Mouse (Mus musculus): ENCODE measurements around the gene Golt1a. TPM values are rescaled to one million over a fixed set of nuclear protein-coding genes. Genes with fewer than 3 reads are reported as not detected.
A peak's percentile ranks its signal among the peaks of the same experiment; 100 is the strongest.

Gene Golt1a
- polyA plus RNA-seq, 1 experiment from 2014 or later, result not detected

DNA sequence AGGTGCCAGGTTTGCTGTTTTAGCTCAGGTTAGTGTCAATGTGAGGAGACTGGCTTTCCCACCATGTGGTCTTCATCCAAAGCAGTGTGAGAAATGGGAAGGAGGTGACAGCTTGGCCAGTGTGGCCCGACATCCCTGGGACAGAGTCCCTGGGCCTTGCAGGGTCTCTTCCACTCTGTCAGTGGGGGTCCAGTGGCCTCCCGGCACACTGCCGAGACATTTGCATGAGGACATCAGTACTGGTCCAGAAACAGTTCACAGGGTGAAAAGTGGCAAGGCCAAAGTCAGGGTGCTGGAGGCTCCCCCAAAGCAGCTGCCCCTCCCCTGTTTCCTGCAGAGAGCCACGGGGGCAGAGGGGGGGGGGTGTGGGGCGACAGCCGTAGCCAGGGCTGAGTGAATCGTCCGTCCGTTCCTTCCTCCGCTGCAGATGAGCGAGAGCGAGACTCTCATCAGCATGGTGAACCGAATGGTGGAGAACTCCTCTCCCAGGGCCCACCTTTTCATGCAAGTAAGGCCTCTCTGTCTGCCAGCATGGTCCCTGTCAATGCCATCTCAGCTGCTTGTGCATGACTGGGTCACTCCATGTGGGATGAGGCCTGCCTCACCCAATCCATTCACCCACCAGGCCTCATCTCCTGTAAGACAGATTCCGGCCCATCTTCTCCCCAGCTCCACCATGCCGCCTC is 30.5 kb upstream of the Golt1a start:
- Histone ChIP-seq H3K4me3 (no peak overlapping the region), H3K9me3 (no peaks in the 10 kb centered on the region), H3K4me1 (replicated peaks) (peaks cover 35% of the 10 kb centered on the region), H3K4me2 (no peak overlapping the region), H3K9ac (peak overlapping the region; percentile 44; the same call in 1 of the 2 replicates), H3K27me3 (no peaks in the 10 kb centered on the region; the same call in 1 of the 2 replicates), H3K36me3 (peaks cover 72% of the 10 kb centered on the region), H3K27ac (peak overlapping the region; percentile 68)
- 0 out of 2 replicates have a peak, but pooled peaks have one; percentile 21 for ATAC-seq (ENCODE audit: low FRiP score)
- WGBS, result 65% methylated on average over 15 of the region's 15 CpGs

- Histone ChIP-seq H3K4me3 (no peak overlapping the region), H3K36me3 (peaks cover 70% of the 10 kb centered on the region), H3K9ac (peak overlapping the region; percentile 44; the same call in 1 of the 2 replicates), H3K4me2 (no peak overlapping the region), H3K9me3 (no peaks in the 10 kb centered on the region), H3K4me1 (replicated peaks) (peaks cover 35% of the 10 kb centered on the region), H3K27me3 (no peaks in the 10 kb centered on the region; the same call in 1 of the 2 replicates), H3K27ac (peak overlapping the region; percentile 68; the same call in 1 of the 2 replicates)
- WGBS, result 73% methylated on average over 11 of the region's 11 CpGs
- no peak for ATAC-seq (ENCODE audit: low FRiP score)
These were observed 29.9 kb upstream of the Golt1a start for GRCm38 (mm10) chr1:133279632-133280093.

DNA sequence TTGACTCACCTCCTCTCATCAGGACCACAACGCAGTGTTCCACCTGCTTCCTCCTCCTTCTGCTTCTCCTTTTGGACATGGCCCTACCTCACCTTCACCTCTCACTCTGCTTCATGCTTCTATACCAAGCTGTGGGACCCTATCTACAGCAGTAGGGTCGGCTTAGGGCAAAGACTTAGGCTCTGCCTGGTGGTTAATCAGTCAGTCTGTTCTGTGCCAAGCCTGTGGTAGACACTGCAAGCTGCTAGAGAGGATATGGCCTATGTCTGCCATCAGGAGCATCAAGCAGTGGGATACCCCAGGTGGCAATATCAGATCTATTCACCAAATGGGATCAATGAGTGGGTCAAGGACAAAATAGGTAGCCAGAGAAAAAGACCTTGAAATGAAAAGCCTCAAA is 29.1 kb upstream of the Golt1a start:
- whole genome bisulfite sequencing, result 95% methylated on average over 2 of the region's 2 CpGs
- H3K36me3 ChIP-seq, result peaks cover 72% of the 10 kb centered on the region
- H3K27ac ChIP-seq, result no peak overlapping the region
- H3K4me3 ChIP-seq, result no peak overlapping the region
- no peaks in the 10 kb centered on the region for H3K9me3 ChIP-seq
- H3K9ac ChIP-seq, result no peak overlapping the region
- ATAC-seq (ENCODE audit: low FRiP score), result no peak
- no peaks in the 10 kb centered on the region for H3K27me3 ChIP-seq
- peaks cover 35% of the 10 kb centered on the region for H3K4me1 ChIP-seq (replicated peaks)
- no peak overlapping the region for H3K4me2 ChIP-seq

GRCm38 (mm10) chr1:133285907-133286306 is 23.7 kb upstream of the Golt1a start:
- no peak for ATAC-seq (ENCODE audit: low FRiP score)
- no peaks in the 10 kb centered on the region for H3K9me3 ChIP-seq
- no peak overlapping the region for H3K9ac ChIP-seq
- WGBS, result 87% methylated on average over 7 of the region's 7 CpGs
- H3K27me3 ChIP-seq, result no peaks in the 10 kb centered on the region
- H3K27ac ChIP-seq, result no peak overlapping the region
- H3K36me3 ChIP-seq, result peaks cover 88% of the 10 kb centered on the region
- no peak overlapping the region for H3K4me3 ChIP-seq
- no peaks in the 10 kb centered on the region for H3K4me1 ChIP-seq (replicated peaks)
- H3K4me2 ChIP-seq, result no peak overlapping the region

DNA sequence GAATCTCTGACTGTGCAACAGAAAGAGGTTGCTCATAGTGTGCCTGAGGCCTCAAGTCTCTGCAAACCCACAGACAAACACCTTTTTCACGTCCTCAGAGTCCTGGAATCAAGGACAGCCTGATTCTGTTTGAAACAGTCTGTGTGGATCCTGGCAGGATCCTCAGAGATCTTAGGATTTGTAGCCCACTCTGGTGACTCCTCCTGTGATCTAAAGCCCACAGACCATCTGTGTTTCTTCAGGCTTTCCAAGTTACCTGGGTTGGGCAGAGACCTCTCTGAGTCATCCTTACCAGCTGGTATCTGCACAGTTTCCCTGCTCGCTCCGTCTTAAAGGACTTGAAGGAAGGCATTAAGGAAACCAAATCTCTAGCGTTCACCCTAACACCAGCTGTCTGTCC is 22.5 kb upstream of the Golt1a start:
- no peaks in the 10 kb centered on the region for H3K9me3 ChIP-seq
- H3K27ac ChIP-seq, result no peak overlapping the region
- no peaks in the 10 kb centered on the region for H3K4me1 ChIP-seq (replicated peaks)
- peaks cover 81% of the 10 kb centered on the region for H3K36me3 ChIP-seq
- 87% methylated on average over 4 of the region's 4 CpGs for WGBS
- no peak overlapping the region for H3K9ac ChIP-seq
- no peak overlapping the region for H3K4me2 ChIP-seq
- no peak for ATAC-seq (ENCODE audit: low FRiP score)
- H3K4me3 ChIP-seq, result no peak overlapping the region
- no peaks in the 10 kb centered on the region for H3K27me3 ChIP-seq

DNA sequence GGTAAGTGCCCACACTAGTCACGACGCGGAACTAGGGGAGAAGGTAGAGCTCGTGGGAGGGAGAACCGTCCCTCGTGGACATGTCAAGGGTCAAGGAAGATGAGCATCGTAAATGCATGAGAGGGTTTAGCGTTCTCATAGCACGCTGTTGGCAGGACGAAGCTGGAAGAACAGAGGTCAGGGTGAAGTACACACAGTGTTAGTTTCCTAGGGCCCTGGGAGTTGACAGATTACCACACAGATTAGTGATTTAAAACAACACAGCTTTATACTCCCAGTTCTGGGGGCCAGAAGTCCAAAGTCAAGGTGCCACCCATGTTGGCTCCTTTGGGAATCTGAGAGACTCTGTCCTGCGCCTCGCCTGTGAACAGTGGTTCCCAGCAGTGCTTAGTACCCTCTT is 21.7 kb upstream of the Golt1a start:
- Histone ChIP-seq H3K4me3 (no peak overlapping the region), H3K9ac (no peak overlapping the region), H3K9me3 (no peaks in the 10 kb centered on the region), H3K27ac (no peak overlapping the region), H3K36me3 (peaks cover 80% of the 10 kb centered on the region), H3K27me3 (no peaks in the 10 kb centered on the region), H3K4me2 (no peak overlapping the region), H3K4me1 (replicated peaks) (no peaks in the 10 kb centered on the region)
- ATAC-seq (ENCODE audit: low FRiP score), result no peak
- 94% methylated on average over 12 of the region's 12 CpGs for WGBS

DNA sequence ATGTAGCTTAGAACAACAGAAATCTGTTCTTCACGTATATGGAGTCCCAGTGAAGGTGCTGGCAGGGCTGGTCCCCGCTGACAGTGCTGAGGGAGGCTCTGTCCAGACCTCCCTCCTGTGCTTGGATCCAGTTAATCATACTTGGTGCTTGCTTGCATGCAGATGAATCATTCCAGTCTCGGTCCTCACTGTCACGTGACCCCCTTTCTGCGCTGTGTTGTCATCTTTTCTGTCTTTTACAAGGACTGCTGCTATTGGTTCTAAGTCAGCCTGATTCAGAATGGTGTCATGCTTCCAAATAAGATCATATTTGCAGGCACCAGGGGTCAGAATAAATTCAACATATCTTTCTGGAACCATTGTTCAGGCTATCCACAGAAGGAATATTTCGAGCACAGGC is 17.7 kb upstream of the Golt1a start:
- Histone ChIP-seq H3K4me3 (no peak overlapping the region), H3K9me3 (no peaks in the 10 kb centered on the region), H3K9ac (no peak overlapping the region), H3K36me3 (peaks cover 87% of the 10 kb centered on the region), H3K4me1 (replicated peaks) (peaks cover 9% of the 10 kb centered on the region), H3K27ac (no peak overlapping the region), H3K4me2 (no peak overlapping the region), H3K27me3 (no peaks in the 10 kb centered on the region)
- no peak for ATAC-seq (ENCODE audit: low FRiP score)
- WGBS, result 92% methylated on average over 6 of the region's 6 CpGs

DNA sequence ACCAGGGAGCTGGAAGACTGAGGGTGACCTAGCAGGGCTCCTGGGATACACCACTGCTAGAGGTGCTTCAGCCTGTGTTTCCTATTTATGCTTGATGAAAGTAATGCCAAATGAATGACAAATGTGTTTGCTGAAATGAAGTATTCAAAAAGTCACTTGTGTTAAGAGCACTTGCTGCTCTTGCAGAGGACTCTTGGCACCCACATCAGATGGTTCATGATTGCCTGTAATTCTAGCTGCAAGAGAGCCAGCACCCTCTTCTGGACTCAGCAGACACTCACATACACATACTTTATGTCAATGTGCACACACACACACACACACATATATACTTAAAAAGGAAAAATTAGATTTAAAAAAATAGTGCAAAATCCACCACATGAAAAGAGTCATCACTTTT is 17.0 kb upstream of the Golt1a start:
- Histone ChIP-seq H3K36me3 (peaks cover 87% of the 10 kb centered on the region), H3K27me3 (no peaks in the 10 kb centered on the region), H3K4me2 (no peak overlapping the region), H3K27ac (no peak overlapping the region), H3K4me1 (replicated peaks) (peaks cover 9% of the 10 kb centered on the region), H3K4me3 (no peak overlapping the region), H3K9me3 (no peaks in the 10 kb centered on the region), H3K9ac (no peak overlapping the region)
- ATAC-seq (ENCODE audit: low FRiP score), result no peak

DNA sequence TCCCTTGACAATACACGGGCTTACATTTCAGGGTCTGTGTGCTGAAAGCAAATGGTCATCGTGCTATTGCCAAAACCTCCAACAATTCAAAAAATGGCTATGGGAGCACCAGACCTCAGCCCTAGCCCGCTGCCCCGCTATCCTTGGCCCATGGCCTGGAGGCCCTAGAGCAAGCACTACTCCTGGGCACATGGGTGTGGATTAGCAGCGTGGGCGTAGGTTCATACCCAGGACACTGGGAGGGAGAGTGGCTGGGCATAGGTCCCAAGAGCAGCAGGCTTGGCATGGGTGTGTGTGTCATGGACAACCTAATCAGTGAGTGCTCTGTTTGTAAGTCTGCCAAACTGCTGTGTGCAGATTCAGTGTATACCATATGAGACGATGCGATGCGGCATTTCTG is 13.2 kb upstream of the Golt1a start:
- Histone ChIP-seq H3K4me3 (no peak overlapping the region), H3K27ac (no peak overlapping the region), H3K4me2 (no peak overlapping the region), H3K4me1 (replicated peaks) (peaks cover 23% of the 10 kb centered on the region), H3K9me3 (no peaks in the 10 kb centered on the region), H3K36me3 (peaks cover 82% of the 10 kb centered on the region), H3K27me3 (no peaks in the 10 kb centered on the region), H3K9ac (no peak overlapping the region)
- 92% methylated on average over 9 of the region's 9 CpGs for WGBS
- no peak for ATAC-seq (ENCODE audit: low FRiP score)

DNA sequence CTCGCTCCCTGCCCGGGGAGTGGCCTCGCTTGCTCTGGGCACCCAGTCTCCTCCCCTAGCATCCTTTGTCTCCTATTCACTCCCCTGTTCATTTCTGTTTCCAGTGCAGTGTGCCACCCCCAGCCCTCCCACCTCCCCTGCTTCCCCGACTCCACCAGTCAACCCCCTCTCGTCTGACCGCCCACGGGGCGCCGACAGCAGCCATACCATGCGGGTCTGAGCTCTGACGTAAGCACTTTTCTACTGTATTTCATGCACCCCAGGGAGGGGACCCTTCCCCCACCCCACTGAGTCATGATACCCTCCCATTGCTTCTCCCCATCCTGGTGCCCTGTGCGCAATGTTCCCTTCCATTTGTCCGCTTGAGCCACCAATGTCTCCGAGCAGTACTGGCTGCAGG is 10.8 kb upstream of the Golt1a start:
- H3K27ac ChIP-seq, result 0 out of 2 replicates have a peak overlapping the region, but pooled peaks have one; percentile 24

DNA sequence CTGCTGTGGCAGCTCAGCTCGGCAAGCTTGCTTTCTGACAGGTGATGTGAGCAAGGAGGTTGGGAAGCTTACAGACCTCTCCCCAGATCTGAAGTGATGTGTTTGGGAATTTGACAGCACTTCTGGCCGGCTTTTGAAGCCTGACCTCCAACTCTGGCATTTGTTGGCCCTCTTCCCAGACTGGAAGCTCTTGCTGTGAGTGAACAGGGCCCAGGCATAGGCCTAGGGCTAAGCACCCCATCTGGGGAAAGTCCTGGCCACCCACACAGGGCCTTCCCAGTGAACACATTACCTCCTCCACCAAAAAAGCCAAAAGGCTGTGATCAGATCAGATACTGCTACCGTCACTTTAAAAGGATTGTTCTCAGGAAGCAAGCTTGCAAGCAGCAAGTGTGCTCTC is 7.1 kb upstream of the Golt1a start:
- Histone ChIP-seq H3K27ac (peak overlapping the region; percentile 26; the same call in 1 of the 2 replicates), H3K9ac (no peak overlapping the region), H3K9me3 (no peaks in the 10 kb centered on the region), H3K36me3 (peaks cover 35% of the 10 kb centered on the region), H3K27me3 (no peaks in the 10 kb centered on the region), H3K4me2 (no peak overlapping the region), H3K4me1 (replicated peaks) (peaks cover 27% of the 10 kb centered on the region), H3K4me3 (no peak overlapping the region)
- WGBS, result 52% methylated on average over 3 of the region's 3 CpGs
- no peak for ATAC-seq (ENCODE audit: low FRiP score)

More for the DNA sequence above, 10.8 kb upstream of the Golt1a start:
- Histone ChIP-seq H3K9ac (peak overlapping the region; percentile 51), H3K27me3 (no peaks in the 10 kb centered on the region), H3K9me3 (no peaks in the 10 kb centered on the region), H3K36me3 (peaks cover 71% of the 10 kb centered on the region), H3K4me2 (no peak overlapping the region), H3K4me3 (no peak overlapping the region), H3K4me1 (replicated peaks) (peaks cover 33% of the 10 kb centered on the region)
- no peak for ATAC-seq (ENCODE audit: low FRiP score)
- 46% methylated on average over 14 of the region's 14 CpGs for WGBS

DNA sequence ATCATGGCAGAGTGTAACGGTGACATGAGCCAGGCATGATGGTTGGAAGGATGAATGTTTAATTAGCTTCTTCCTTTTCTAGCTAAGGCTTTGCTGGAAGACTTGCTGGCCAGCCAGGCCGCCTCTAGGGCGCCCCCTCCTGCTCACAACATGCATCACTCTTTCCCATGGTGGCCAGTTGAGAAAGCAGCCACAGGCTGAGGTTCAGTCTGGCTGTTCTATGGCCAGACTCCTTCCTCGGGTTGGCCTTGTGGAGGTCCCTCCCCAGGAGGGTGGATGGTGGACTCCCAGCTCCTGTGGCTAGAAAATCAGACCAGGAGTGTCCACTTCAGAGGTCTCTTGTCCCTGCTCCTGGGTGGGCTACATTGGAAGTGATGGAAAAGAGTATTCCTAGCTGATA is 2.8 kb upstream of the Golt1a start:
- 0 out of 2 replicates have a peak overlapping the region, but pooled peaks have one; percentile 35 for H3K27ac ChIP-seq
- H3K27me3 ChIP-seq, result no peaks in the 10 kb centered on the region
- H3K9ac ChIP-seq, result no peak overlapping the region
- peaks cover 18% of the 10 kb centered on the region for H3K4me1 ChIP-seq (replicated peaks)
- no peak for ATAC-seq (ENCODE audit: low FRiP score)
- no peak overlapping the region for H3K4me3 ChIP-seq
- no peak overlapping the region for H3K4me2 ChIP-seq
- no peaks in the 10 kb centered on the region for H3K9me3 ChIP-seq
- 3% methylated on average over 4 of the region's 4 CpGs for WGBS
- peaks cover 8% of the 10 kb centered on the region for H3K36me3 ChIP-seq

DNA sequence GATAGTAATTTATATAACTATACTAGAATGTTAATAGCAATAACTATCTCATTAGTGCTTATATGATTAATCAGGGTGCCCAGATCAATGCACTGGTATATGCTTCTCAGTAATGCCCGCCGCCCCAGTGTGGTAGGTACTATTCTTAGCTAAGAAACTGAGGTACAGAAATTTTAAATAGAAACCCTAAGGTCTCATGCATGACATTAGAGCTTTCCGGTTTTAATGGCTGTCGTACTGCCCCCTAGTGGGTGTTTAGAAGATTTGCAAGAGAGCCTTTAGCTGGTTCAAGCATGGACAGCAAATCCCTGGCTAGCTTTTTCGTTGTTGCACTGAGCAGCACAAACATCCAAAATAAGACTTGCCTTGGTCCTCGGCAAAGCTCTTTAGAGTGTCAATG is 2.3 kb upstream of the Golt1a start:
- H3K4me1 ChIP-seq (replicated peaks), result peaks cover 18% of the 10 kb centered on the region
- H3K27me3 ChIP-seq, result no peaks in the 10 kb centered on the region
- H3K9me3 ChIP-seq, result no peaks in the 10 kb centered on the region
- H3K4me3 ChIP-seq, result no peak overlapping the region
- no peak overlapping the region for H3K9ac ChIP-seq
- H3K4me2 ChIP-seq, result no peak overlapping the region
- no peak overlapping the region for H3K27ac ChIP-seq
- WGBS, result 16% methylated on average over 6 of the region's 6 CpGs
- no peak for ATAC-seq (ENCODE audit: low FRiP score)
- H3K36me3 ChIP-seq, result peaks cover 3% of the 10 kb centered on the region

All from hindbrain, embryonic 13.5 days (tissue).